In genomic region chr16:72995251-72995954, GRCm38 (mm10) we compare ENCODE assay signal across 7 mouse cellular contexts.
DNase-seq lines count a peak whose midpoint lies in the region; ATAC-seq and TF ChIP-seq lines count a peak whose summit lies in the region.

No protein-coding gene starts in this region.

- no peaks in the 10 kb centered on the region for H3K9me3 ChIP-seq in forebrain, embryonic 15.5 days
- H3K9me3 ChIP-seq in lung, postnatal 0 days (ENCODE audit: low read length): no peaks in the 10 kb centered on the region

- no peak overlapping the region for H3K4me3 ChIP-seq in forebrain, embryonic 15.5 days
- H3K4me3 ChIP-seq in lung, postnatal 0 days (ENCODE audit: low read depth, low read length): no peak overlapping the region

- peak overlapping the region; percentile 69 for H3K27ac ChIP-seq in forebrain, embryonic 15.5 days (replicated peaks)
- H3K27ac ChIP-seq in lung, postnatal 0 days (ENCODE audit: low read length): no peak overlapping the region

- peak; percentile 91 for TF ChIP-seq CTCF in lung, postnatal 0 days (IDR thresholded peaks at IDR 0.05)

- peak; percentile 36 for DNase-seq in urinary bladder, postnatal 25 days (ENCODE audit: low spot score)
- no peak for DNase-seq in urinary bladder, postnatal 4 days (ENCODE audit: low spot score in 2 of 2)
- peak; percentile 41 for DNase-seq in cerebellum, adult 11 months
- peak; percentile 45 to 70 for DNase-seq in kidney, postnatal 36 days
- DNase-seq in lung, postnatal 0 days (ENCODE audit: low spot score): peak; percentile 77
- DNase-seq in right cerebral cortex, postnatal 25 days: peak; percentile 60

- WGBS in forebrain, embryonic 15.5 days: 8% methylated on average over 8 of the region's 8 CpGs
- WGBS in lung, postnatal 0 days: 27% methylated on average over 8 of the region's 8 CpGs

- H3K4me1 ChIP-seq in forebrain, embryonic 15.5 days: peaks cover 19% of the 10 kb centered on the region
- no peaks in the 10 kb centered on the region; the same call in 1 of the 2 replicates for H3K4me1 ChIP-seq in lung, postnatal 0 days (ENCODE audit: insufficient read depth, low read depth, low read length)

- peak; percentile 61 for ATAC-seq in forebrain, embryonic 15.5 days (replicated peaks)
- ATAC-seq in lung, postnatal 0 days: no peak

- H3K27me3 ChIP-seq in forebrain, embryonic 15.5 days: no peaks in the 10 kb centered on the region
- no peaks in the 10 kb centered on the region for H3K27me3 ChIP-seq in lung, postnatal 0 days (replicated peaks; ENCODE audit: insufficient read depth, low read length)

- no peak overlapping the region; the same call in 1 of the 2 replicates for H3K4me2 ChIP-seq in forebrain, embryonic 15.5 days (replicated peaks)
- H3K4me2 ChIP-seq in lung, postnatal 0 days (replicated peaks; ENCODE audit: low read depth, low read length): no peak overlapping the region

- H3K36me3 ChIP-seq in forebrain, embryonic 15.5 days: peaks cover 8% of the 10 kb centered on the region
- no peaks in the 10 kb centered on the region for H3K36me3 ChIP-seq in lung, postnatal 0 days (ENCODE audit: insufficient read depth, low read length)

- no peak overlapping the region for H3K9ac ChIP-seq in forebrain, embryonic 15.5 days (replicated peaks)
- H3K9ac ChIP-seq in lung, postnatal 0 days (replicated peaks; ENCODE audit: low read depth): no peak overlapping the region

- no peak for TF ChIP-seq EP300 in lung, postnatal 0 days (IDR thresholded peaks at IDR 0.05)

Comparison
In these comparisons a context has a peak if more than half of its experiments do, and no peak if none do; other contexts are left out.
1. DNase-seq: peak in urinary bladder, postnatal 25 days (single experiment), cerebellum, adult 11 months (single experiment), kidney, postnatal 36 days (2 of 2), lung, postnatal 0 days (single experiment) and right cerebral cortex, postnatal 25 days (single experiment); none in urinary bladder, postnatal 4 days (0 of 2).